Mouse (Mus musculus) ES-E14 (cell line): ENCODE measurements around the gene Fgf2. TPM values are rescaled to one million over a fixed set of nuclear protein-coding genes. Genes with fewer than 3 reads are reported as not detected.

Source experiments
- DNase-seq: peaks from one replicate; pipeline ENCODE4 v3.0.0-alpha.2; 2013; ENCODE audit warnings: low read depth, low spot score
- H3K27ac ChIP-seq: 2 replicates; pipeline ENCODE4 v1.5.1; 2012; ENCODE audit warnings: low read depth, mild to moderate bottlenecking, low read length, moderate library complexity, mixed read lengths; ENCODE audit not compliant: poor library complexity, insufficient read depth, severe bottlenecking
- H3K36me3 ChIP-seq: 2 replicates; pipeline ENCODE4 v1.6.1; 2012; ENCODE audit warnings: mild to moderate bottlenecking, low read length, moderate library complexity, mixed read lengths; ENCODE audit not compliant: control insufficient read depth, poor library complexity, insufficient read depth, severe bottlenecking
- H3K4me1 ChIP-seq, 2 experiments: fragments of 150-350 bp in 1 of 2; sonication (generic) in 1 of 2; 2 replicates each; pipeline ENCODE4 v1.6.1; 2012; ENCODE audit warnings: low read length in 2 of 2, mild to moderate bottlenecking in 1 of 2, mixed read lengths in 1 of 2; ENCODE audit not compliant: control insufficient read depth in 2 of 2, insufficient read depth in 2 of 2, poor library complexity in 1 of 2
- H3K4me3 ChIP-seq, 2 experiments: fragments of 150-350 bp in 1 of 2; sonication (generic) in 1 of 2; 2 replicates each; pipeline ENCODE4 v1.5.1; 2012; ENCODE audit warnings: low read length in 2 of 2, low read depth in 1 of 2, mild to moderate bottlenecking in 1 of 2, mixed read lengths in 1 of 2; ENCODE audit not compliant: insufficient read depth in 1 of 2, poor library complexity in 1 of 2, severe bottlenecking in 1 of 2
- H3K9ac ChIP-seq: 2 replicates; pipeline ENCODE4 v1.6.1; 2012; ENCODE audit warnings: low read depth, mild to moderate bottlenecking, low read length, mixed read lengths; ENCODE audit not compliant: poor library complexity, insufficient read depth, severe bottlenecking
- H3K9me3 ChIP-seq: fragments of 150-350 bp; sonication (generic); 2 replicates; pipeline ENCODE4 v1.6.1; 2012; ENCODE audit warnings: low read depth, mild to moderate bottlenecking, low read length; ENCODE audit not compliant: control insufficient read depth, insufficient read depth
- CHD2 ChIP-seq: IDR thresholded peaks from 2 replicates; pipeline ENCODE4 v1.6.1; 2014; ENCODE audit warnings: mild to moderate bottlenecking, low read depth, low read length, inconsistent platforms
- HCFC1 ChIP-seq: IDR thresholded peaks from 2 replicates; pipeline ENCODE4 v1.6.1; 2012; ENCODE audit warnings: low read length, inconsistent platforms, borderline replicate concordance; ENCODE audit not compliant: insufficient read depth
- MAFK ChIP-seq: IDR thresholded peaks from 2 replicates; pipeline ENCODE4 v1.6.1; 2014; ENCODE audit warnings: mild to moderate bottlenecking, low read depth, low read length, inconsistent platforms; ENCODE audit not compliant: insufficient read depth
- ZC3H11A ChIP-seq: IDR thresholded peaks from 2 replicates; pipeline ENCODE4 v1.6.1; 2012; ENCODE audit warnings: low read depth, mild to moderate bottlenecking, inconsistent platforms, low read length, borderline replicate concordance
- ZNF384 ChIP-seq: IDR thresholded peaks from 2 replicates; pipeline ENCODE4 v1.6.1; 2012; ENCODE audit warnings: low read depth, low read length, inconsistent platforms
- in situ Hi-C, 2 experiments: fragments of 600-800 bp; cut with MboI; formaldehyde crosslinking; loops; one replicate each; pipeline ENCODE4 v1.15.1; 2025; ENCODE audit warnings: low sequenced_read_pairs in 2 of 2, inconsistent platforms in 1 of 2; ENCODE audit not compliant: unreplicated experiment in 2 of 2
- total RNA-seq: library from RNA; depleted of rRNA; stranded (reverse); fragments of 300-350 nt; gene quantifications from 2 replicates; pipeline ENCODE4 v1.2.3, GENCODE M21; 2012; rRNA removed

The Fgf2 gene
- total RNA-seq, result 0.26 and 0.45 TPM in 2 replicates

GRCm38 (mm10) chr3:37348221-37349165, at the start of gene Fgf2:
Fgf2 (plus strand) TSS chr3:37348346.
- TF ChIP-seq MAFK (no peak), ZNF384 (no peak), ZC3H11A (no peak), HCFC1 (no peak), CHD2 (no peak)
- Histone ChIP-seq H3K36me3 (no peaks in the 10 kb centered on the region), H3K4me1 (peaks cover 2 to 7% of the 10 kb centered on the region in 2 experiments; a peak in 1 of 4 replicates), H3K9me3 (no peaks in the 10 kb centered on the region), H3K4me3 (peak within 1 kb of the TSS; percentile 68 to 73), H3K27ac (no peak within 1 kb of the TSS), H3K9ac (peak within 1 kb of the TSS; percentile 34)
- in situ Hi-C loops, result no loop called here
- DNase-seq, result no peak

GRCm38 (mm10) chr3:37299470-37299869, 48.7 kb upstream of the Fgf2 start:
- no peak for DNase-seq
- no peak overlapping the region for H3K9ac ChIP-seq
- in situ Hi-C loops, result no loop called here
- H3K4me1 ChIP-seq, result peaks cover 2 to 3% of the 10 kb centered on the region in 2 experiments; a peak in 2 of 4 replicates
- H3K9me3 ChIP-seq, result no peaks in the 10 kb centered on the region
- H3K4me3 ChIP-seq, result no peak overlapping the region
- H3K27ac ChIP-seq, result no peak overlapping the region
- no peak for TF ChIP-seq MAFK
- TF ChIP-seq ZC3H11A, result no peak
- H3K36me3 ChIP-seq, result no peaks in the 10 kb centered on the region

GRCm38 (mm10) chr3:37302685-37303084, 45.5 kb upstream of the Fgf2 start:
- Histone ChIP-seq H3K9me3 (no peaks in the 10 kb centered on the region), H3K4me1 (peaks cover 2 to 3% of the 10 kb centered on the region in 2 experiments; a peak in 2 of 4 replicates), H3K9ac (no peak overlapping the region), H3K27ac (no peak overlapping the region), H3K36me3 (no peaks in the 10 kb centered on the region), H3K4me3 (no peak overlapping the region)
- TF ChIP-seq ZC3H11A, result 0 out of 2 replicates have a peak, but pooled peaks have one; percentile 5
- TF ChIP-seq HCFC1, result no peak
- peak; percentile 63 for DNase-seq
- in situ Hi-C loops, result no loop called here

GRCm38 (mm10) chr3:37303392-37304139, 44.6 kb upstream of the Fgf2 start:
- no peak for DNase-seq
- H3K4me3 ChIP-seq, result no peak overlapping the region
- peaks cover 2 to 3% of the 10 kb centered on the region in 2 experiments; a peak in 2 of 4 replicates for H3K4me1 ChIP-seq
- no peaks in the 10 kb centered on the region for H3K36me3 ChIP-seq
- H3K27ac ChIP-seq, result 0 out of 2 replicates have a peak overlapping the region, but pooled peaks have one; percentile 12
- no peaks in the 10 kb centered on the region for H3K9me3 ChIP-seq
- in situ Hi-C loops, result no loop called here
- TF ChIP-seq ZNF384, result no peak
- no peak for TF ChIP-seq MAFK
- TF ChIP-seq HCFC1, result no peak
- TF ChIP-seq ZC3H11A, result no peak
- no peak for TF ChIP-seq CHD2
- no peak overlapping the region for H3K9ac ChIP-seq
